Mouse (Mus musculus): Measurements from ENCODE around the gene Hoxa9.

DNA sequence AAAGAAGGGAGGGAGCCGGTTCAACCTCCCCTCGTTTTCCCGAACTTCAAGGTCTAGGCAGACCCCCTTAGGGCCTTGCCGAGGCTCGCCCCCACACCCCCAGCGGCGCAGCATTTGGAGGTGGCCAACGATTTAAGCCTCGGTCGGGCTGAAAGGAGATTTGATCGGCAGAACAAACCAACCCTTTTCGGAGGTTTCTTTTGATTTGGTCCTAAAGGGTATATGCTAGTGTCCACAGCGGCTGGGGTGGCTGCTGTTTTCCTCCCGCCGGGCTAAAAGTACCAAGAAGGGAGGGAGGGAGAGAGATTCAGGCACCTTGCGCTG is 18.5 kb upstream of the Hoxa9 start:
- TF ChIP-seq CTCF (IDR thresholded peaks at IDR 0.05; ENCODE audit: control insufficient read depth, insufficient read depth, insufficient replicate concordance, low read depth, low read length) (no peak), POLR2A (IDR thresholded peaks at IDR 0.05; ENCODE audit: control insufficient read depth, low read depth, low read length) (no peak)

Measured in testis, adult 2 months (tissue).